Mouse (Mus musculus): ENCODE data around the gene Setd7. TPM values are rescaled to one million over a fixed set of nuclear protein-coding genes. Genes with fewer than 3 reads are reported as not detected.
"Not testable (repeated sequence)": the region's sequence is repeated elsewhere in the genome, so short reads cannot be mapped to it uniquely, and the experiment has no call there.

The Setd7 gene
- 100 to 1,000 TPM; 113 to 116 TPM for total RNA-seq (2021)
- long read RNA-seq, experiment 1, full-length matches to known transcripts = 2 of 18 reads
- long read RNA-seq, experiment 1, partial matches to known transcripts = 0 of 18 reads
- long read RNA-seq, experiment 1, other reads (novel, unspliced or antisense) = 16 of 18 reads
- long read RNA-seq, experiment 2, full-length matches to known transcripts = 2 of 19 reads
- long read RNA-seq, experiment 2, partial matches to known transcripts = 0 of 19 reads
- long read RNA-seq, experiment 2, other reads (novel, unspliced or antisense) = 17 of 19 reads

DNA sequence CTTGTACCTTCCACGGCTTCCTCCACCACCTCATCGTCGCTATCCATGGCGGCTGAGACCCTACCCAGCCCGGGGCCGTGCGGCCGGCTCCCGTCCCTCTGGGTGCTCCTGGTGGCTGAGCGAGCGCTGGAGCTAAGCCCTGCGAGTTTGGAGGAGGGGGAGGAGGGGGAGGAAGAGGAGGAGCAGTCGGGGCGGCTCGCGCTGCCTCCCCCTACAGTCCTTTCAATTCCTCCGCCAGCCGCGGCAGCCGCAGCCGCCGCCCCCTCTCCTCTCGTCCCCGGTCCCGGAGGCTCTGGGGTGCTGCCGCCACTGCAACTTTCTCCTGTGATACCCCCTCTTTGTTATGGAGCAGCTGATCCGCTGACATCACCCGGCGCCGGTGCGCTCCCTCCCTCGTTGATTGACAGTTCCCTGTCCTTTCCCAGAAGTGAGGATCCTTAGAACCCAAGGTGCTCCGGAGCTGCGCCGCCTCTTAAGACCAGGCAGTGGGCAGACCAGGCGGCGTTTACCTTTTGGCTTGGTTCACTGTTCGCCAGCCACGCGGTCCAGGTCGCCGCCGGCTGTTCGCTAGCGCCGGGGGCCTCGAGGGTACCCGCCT, at the start of gene Setd7:
Gene Setd7 (minus strand): TSS at position 369 of the 598 bp plus-strand sequence.
- intact Hi-C loops (cut with DNase I; ENCODE audit: low total_unique reads) = no loop called here
- DNase-seq = peak; percentile 81

DNA sequence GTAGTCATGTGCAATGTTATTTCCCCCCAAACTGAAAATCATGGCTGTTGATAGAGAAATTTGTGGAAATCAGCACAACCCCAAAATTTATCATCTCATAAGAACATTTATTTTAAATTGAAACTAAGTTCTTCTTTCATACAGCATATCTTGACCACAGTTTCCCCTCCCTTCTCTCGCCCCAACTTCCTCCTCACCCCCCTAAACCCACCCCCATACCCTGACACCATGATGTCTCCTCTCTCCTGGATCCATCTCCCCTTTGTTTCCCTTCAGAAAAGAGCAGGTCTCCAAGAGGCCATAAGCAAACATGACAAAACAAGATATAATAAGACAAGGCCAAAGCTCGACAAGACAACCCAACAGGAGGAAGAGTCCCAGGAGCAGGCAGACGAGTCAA, 43.8 kb upstream of the Setd7 start:
- DNase-seq = no peak
- intact Hi-C loops (cut with DNase I; ENCODE audit: low total_unique reads) = no loop called here

DNA sequence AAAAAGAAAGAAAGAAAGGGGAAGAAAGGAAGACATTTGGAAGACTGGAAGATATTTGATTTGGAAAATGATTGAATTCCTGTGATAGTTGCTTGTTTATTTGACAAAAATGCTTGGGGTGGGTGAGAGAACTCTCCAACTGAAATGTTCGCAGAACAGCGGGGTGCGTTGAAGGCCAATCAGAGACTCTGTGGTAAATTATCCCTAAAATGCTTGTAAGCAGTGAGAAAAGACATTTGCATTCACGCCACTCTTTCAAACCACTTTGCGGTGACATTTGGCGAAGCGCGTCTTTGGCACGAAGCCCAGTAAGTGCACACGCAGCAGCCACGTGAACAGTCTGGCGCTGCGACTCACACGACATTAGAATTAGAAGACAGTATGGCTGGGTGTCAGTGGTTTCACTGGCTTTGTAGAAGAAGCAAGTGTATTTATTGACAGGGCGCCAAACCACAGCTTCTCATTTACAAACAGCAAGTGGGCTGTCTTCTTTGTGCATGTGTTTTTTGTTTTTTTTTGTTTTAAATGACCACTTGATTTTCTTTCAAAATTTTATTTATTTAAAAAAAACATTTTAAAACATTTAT, 43.1 kb upstream of the Setd7 start:
- DNase-seq = no peak
- intact Hi-C loops (cut with DNase I; ENCODE audit: low total_unique reads) = no loop called here

DNA sequence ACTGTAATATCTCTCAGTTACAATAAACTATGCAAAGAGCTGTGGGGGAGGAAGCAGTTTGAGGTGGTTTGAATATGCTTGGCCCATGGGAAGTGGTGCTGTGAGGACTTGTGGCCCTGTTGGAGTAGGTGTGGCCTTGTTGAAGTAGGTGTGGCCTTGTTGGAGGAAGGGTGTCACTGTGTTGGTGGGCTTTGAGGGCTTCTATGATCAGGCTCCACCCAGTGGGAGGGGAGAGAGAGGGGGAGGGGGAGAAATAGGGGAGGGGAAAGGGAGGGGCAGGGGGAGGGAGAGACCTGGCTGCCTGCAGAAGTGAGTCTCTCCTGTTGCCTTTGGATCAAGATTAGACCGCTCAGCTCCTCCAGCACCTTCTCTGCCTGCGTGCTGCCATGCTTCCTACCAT, 40.8 kb upstream of the Setd7 start:
- intact Hi-C loops (cut with DNase I; ENCODE audit: low total_unique reads) = no loop called here
- DNase-seq = no peak

DNA sequence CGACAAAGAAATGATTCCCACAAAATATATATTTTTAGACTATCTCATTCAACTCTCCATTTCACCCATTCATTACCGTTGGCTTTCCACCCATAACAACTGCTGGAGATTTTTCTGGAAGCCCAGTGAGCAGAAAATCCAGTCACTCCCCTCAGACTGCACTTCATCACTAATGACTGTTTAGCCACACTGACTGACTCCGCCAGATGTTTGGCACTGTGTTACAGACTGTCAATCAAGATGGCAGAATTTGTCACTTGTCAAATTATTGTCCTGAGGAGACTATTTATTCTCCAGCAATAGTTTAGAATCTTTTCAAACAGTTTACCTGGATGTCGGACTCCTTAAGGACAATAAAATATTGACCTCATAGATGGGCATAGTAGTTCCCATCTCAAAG, 40.0 kb upstream of the Setd7 start:
- intact Hi-C loops (cut with DNase I; ENCODE audit: low total_unique reads) = no loop called here
- DNase-seq = no peak

DNA sequence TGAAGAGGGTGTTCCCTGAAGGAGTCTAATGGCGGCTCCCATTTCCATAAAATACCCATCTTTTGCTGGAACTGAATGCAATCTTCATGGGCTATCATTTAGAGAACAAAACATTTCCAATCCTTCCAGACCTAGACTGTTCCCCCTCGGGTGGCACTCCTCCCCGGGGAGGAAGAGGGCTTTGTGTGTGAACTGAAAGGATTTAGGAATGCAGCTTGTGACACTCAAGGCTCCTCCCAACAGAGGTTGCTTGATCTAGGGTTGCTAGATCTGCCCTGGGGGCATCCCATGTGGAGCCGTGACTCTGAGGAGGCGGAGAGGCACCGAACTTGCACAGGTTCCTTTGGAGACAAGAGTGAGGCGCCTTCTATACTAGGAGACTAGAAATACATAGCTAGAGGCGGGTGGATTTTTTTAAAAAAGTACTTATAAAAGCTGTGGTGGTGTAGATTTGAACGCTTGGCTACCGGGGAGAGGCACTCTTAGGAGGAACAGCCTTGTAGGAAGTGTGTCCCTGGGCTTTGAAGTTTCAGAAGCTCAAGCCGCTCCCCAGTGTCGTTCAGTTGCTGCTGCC, 38.5 kb upstream of the Setd7 start:
- DNase-seq = no peak
- intact Hi-C loops (cut with DNase I; ENCODE audit: low total_unique reads) = no loop called here

DNA sequence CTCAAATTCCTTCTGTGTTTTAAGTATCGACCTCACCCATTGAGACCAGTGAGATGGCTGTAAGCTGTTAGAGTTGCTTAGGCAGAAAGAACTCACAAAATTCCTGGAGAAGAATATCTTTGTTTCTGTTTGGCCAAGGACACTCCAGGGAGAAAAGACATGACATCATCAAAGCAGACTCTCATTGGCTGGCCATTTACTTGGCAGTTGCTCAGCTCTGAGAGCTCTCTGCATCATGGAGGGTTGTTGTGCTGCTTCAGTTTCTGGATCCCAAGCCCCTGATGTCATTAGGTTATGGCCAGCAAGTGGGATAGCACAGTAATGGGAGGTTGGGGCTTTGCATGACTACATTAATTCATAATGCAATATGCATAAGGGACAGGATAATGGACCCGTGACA, 35.9 kb upstream of the Setd7 start:
- intact Hi-C loops (cut with DNase I; ENCODE audit: low total_unique reads) = no loop called here
- peak; percentile 35 for DNase-seq

DNA sequence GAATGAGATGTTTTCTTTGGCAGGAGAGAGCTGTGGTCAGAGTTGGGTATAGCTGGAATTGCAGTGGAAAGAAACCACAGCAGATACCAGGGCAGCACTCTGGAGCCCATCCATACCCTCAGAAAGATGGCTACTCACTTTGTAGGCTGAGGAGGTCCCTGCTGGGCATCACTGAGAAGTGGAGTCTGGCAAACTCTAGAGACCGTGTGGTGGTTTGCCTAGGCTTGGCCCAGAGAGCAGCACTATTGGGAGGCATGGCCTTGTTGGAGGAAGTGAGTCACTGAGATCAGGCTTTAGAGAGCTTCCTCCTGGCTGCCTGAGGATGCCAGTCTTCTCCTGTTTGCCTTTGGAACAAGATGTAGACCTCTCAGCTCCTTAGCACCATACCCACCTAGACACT, 32.8 kb upstream of the Setd7 start:
- intact Hi-C loops (cut with DNase I; ENCODE audit: low total_unique reads) = no loop called here
- DNase-seq = no peak

GRCm38 (mm10) chr3:51591591-51591990, 30.9 kb upstream of the Setd7 start:
- intact Hi-C loops (cut with DNase I; ENCODE audit: low total_unique reads) = no loop called here
- no peak for DNase-seq

GRCm38 (mm10) chr3:51590207-51590892, 29.7 kb upstream of the Setd7 start:
- DNase-seq = no peak
- intact Hi-C loops (cut with DNase I; ENCODE audit: low total_unique reads) = no loop called here

GRCm38 (mm10) chr3:51587697-51588262, 27.1 kb upstream of the Setd7 start:
- intact Hi-C loops (cut with DNase I; ENCODE audit: low total_unique reads) = no loop called here

GRCm38 (mm10) chr3:51583574-51584391, 23.1 kb upstream of the Setd7 start:
- intact Hi-C loops (cut with DNase I; ENCODE audit: low total_unique reads) = loop anchor here (2.0 kb wide), 1 partner anchor 65 kb away; no protein-coding TSS in a partner anchor

More at GRCm38 (mm10) chr3:51587697-51588262, 27.1 kb upstream of the Setd7 start:
- DNase-seq = no peak

GRCm38 (mm10) chr3:51579243-51579642, 18.6 kb upstream of the Setd7 start:
- not testable (repeated sequence) for DNase-seq
- intact Hi-C loops (cut with DNase I; ENCODE audit: low total_unique reads) = loop anchor here (10.0 kb wide), 1 partner anchor 666 kb away; no protein-coding TSS in a partner anchor

More at GRCm38 (mm10) chr3:51583574-51584391, 23.1 kb upstream of the Setd7 start:
- peak; percentile 77 for DNase-seq

DNA sequence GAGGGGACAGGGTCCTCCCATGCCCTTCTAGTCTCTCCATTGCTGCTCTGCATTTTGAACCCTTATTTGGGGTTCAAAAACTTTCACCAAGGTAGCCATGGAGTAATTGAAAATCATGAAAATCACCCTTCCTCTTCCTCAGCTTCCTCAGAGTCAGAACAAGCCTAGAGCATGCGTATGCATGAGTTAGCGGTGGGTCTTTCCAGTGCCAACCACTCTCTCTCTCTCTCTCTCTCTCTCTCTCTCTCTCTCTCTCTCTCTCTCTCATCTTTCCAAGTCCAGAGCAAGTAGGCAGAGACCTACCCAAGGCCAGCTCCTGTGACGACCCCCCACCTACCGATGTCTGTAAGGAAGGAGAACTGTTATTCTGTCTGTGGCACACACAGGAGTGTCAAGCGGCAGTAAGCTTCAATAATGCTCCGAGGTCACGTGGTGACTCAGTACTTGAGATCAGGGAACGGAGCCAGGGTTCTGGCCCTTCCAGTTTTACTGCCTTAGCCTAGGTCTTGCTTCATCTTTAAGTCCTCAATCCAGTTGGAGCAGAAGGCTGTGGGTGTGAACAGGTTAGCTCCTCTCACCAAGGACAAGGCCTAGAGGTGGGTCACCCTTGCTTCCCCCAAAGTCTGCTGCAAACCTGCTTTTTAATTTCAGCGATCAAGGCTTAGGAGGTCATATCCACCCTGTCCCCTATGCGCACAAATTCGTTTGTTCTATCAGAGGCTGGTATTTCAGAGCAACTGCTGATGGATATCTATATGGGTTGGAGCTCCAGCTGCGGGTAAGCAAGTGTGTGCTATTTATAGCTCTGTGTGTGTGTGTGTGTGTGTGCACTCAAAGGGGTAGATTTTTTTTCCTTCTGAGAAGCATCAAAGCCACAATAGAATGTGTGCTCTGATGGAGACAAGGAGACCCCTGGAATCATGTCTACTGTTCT, 17.4 kb upstream of the Setd7 start:
- intact Hi-C loops (cut with DNase I; ENCODE audit: low total_unique reads) = loop anchor here (10.0 kb wide), 1 partner anchor 667 kb away; no protein-coding TSS in a partner anchor
- DNase-seq = peak; percentile 20

DNA sequence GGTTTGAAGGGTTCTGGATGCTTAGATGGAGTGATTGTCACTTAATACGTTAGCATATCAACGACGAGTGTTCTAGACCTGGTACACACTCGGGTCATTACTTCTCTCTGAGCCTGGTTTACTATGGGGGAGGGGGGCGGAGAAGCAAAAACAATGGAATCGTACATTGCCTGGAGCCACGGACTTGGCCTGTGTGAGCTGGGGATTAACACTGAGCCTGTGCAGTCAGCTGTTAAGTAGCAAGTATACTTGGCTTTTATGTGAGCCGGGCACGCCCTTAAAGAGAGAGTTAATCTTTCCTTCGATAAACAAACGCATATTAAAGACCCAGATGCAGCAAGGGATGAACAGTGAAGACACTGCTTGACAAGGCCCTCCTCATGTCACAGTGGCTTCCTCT, 16.7 kb upstream of the Setd7 start:
- intact Hi-C loops (cut with DNase I; ENCODE audit: low total_unique reads) = loop anchor here (10.0 kb wide), 1 partner anchor 667 kb away; no protein-coding TSS in a partner anchor
- no peak for DNase-seq

DNA sequence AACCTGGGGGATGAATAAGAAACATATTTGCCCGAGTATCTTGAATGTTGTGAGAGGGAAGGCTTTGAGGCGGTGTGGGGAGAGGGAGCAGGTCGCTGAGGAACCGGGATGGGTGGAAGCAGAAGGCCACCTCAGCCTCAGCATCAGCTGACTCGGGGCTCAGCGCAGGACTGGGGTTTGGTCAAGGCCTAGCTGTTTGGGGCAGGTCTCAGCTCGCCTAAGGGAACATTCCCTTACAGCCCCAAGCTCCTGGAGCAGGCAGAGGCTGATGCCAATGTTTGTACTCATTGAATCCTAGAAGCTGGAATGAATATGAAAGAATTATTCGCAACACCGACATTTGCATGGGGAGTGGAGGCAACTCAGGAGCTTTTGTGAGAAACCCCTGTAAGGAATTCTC, 13.2 kb upstream of the Setd7 start:
- no peak for DNase-seq
- intact Hi-C loops (cut with DNase I; ENCODE audit: low total_unique reads) = loop anchor here (10.0 kb wide), 1 partner anchor 671 kb away; no protein-coding TSS in a partner anchor

GRCm38 (mm10) chr3:51570200-51570599, 9.5 kb upstream of the Setd7 start:
- DNase-seq = no peak
- intact Hi-C loops (cut with DNase I; ENCODE audit: low total_unique reads) = loop anchor here (10.0 kb wide), 1 partner anchor 675 kb away; no protein-coding TSS in a partner anchor

All from gastrocnemius, postnatal 14 days (tissue).